Mouse (Mus musculus) megakaryocyte, embryonic 14.5 days (primary cell): Measurements from ENCODE around the gene Mybpc1.

ENCODE experiments used
- FLI1 ChIP-seq: IDR thresholded peaks from 2 replicates; pipeline ENCODE4 v1.6.1; 2012; ENCODE audit warnings: low read length, inconsistent platforms, mixed read lengths
- GATA1 ChIP-seq: IDR thresholded peaks from 3 replicates; pipeline ENCODE4 v1.6.1; 2012; ENCODE audit warnings: mixed read lengths, low read length, inconsistent platforms, borderline replicate concordance

DNA sequence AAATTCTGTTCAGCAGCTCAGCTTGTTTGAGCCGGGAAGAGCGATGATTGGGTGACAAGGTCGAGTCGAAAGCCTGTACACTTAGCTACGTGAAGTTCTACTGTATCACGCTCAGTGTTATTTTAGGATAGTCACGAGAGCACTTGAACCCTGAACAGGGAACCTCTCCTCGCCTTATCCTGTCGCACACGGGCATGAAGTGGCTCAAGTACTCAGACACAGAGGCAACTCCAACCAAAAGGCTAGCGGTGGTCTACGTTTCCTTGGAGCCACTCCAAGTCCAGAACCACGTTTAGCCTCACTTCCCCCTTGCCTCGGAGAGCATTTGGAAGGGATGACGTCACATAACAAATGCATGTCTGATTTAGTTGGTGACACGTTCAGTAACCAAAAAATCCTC, 17.7 kb upstream of the Mybpc1 start:
- TF ChIP-seq GATA1 (no peak), FLI1 (no peak)
